Mouse (Mus musculus): ENCODE results near the gene Raver2. TPM values are rescaled to one million over a fixed set of nuclear protein-coding genes. Genes with fewer than 3 reads are reported as not detected.

Raver2 gene
- polyA plus RNA-seq, 1 experiment from 2014 or later: 4.6 TPM

Other genes with a start within 250 kb of the Raver2 start
- gene Gm10577, start 48.3 kb upstream of the Raver2 start, polyA plus RNA-seq (2015; fragmentation: Nextera tagmentation; extraction: Ambion mirVana): not detected in 2 replicates
- gene Jak1, start 196.3 kb downstream of the Raver2 start, polyA plus RNA-seq (2015; fragmentation: Nextera tagmentation; extraction: Ambion mirVana): 71.5 and 73.0 TPM in 2 replicates

Data from midbrain, embryonic 15.5 days (tissue).